Mouse (Mus musculus) common myeloid progenitor, adult 5-6 weeks (primary cell): ENCODE results near the gene Mad1l1. TPM values are rescaled to one million over a fixed set of nuclear protein-coding genes. Genes with fewer than 3 reads are reported as not detected.

Experiments used
- ATAC-seq: replicated peaks from 2 replicates; pipeline ENCODE4 v1.8.0; 2016; ENCODE audit warnings: low read depth, mild to moderate bottlenecking, moderate TSS enrichment, inconsistent platforms; ENCODE audit not compliant: poor library complexity, severe bottlenecking
- total RNA-seq: library from RNA; stranded (forward); fragments of 200-1000, 187-1606 nt; gene quantifications from 2 replicates; pipeline ENCODE4 v1.2.3, GENCODE M21; 2017

Gene Mad1l1
- total RNA-seq, 1 experiment from 2014 or later: 54.5 TPM

- no peak for ATAC-seq
Observed at GRCm38 (mm10) chr5:140114512-140115060, 206.8 kb downstream of the Mad1l1 start.

DNA sequence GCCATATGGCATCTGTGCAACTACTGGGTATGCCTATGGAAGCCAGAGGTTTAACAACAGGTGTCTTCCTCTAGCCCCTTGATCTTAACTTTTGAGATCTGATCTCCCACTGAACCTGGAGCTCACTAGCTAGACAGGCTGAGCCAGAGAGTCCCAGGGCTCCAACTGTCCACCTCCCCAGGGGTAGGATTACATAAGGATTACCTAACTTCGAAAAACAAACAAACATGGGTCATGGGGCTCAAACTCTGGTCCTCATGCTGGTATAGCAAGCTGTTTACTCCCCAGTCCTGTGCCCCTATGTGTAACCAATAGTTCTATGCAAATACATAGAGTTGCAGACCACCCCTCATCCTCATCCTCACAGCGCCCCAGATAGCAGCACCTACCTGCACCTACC lies 208.1 kb downstream of the Mad1l1 start:
- ATAC-seq: no peak

DNA sequence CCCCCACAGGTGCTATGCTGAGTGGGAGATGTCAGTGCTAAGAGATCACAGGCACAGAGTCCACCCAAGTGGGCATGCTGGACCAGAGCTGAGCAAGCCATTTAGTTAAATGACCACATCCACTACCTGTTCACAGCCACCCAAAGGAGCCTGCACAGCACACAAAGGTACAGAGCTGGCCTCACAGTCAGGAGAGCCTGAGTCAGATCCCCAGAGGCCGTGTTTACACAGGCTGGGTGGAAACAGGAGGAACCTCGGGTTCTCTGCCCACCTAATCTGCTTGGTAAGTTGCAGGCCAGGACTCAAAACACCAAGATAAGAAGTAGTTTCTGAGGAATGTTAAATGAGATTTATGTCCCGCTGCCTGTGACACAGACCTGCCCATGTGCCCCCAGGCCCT lies 211.3 kb downstream of the Mad1l1 start:
- ATAC-seq: no peak

GRCm38 (mm10) chr5:140107907-140108306 lies 213.4 kb downstream of the Mad1l1 start:
- peak; percentile 61 for ATAC-seq

DNA sequence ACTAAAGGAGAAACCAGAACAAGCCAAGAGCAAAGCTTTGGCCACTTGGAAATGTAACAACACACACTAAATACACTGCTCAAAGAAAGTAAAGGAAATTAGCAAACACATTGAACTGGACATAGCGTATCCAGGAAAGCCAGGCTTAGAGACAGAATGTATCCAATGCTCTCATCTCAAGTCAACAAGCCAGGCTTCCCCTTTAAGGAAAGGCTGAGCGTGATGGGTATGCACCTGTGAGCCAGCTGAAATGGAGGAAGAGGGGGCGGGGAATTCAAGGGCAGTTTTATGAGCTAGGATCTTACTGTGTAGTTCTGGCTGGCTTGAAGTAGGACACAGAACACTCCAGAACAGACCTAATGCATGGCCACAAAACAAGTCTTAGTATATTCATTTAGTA lies 215.3 kb downstream of the Mad1l1 start:
- no peak for ATAC-seq

GRCm38 (mm10) chr5:140104891-140105290 lies 216.5 kb downstream of the Mad1l1 start:
- no peak for ATAC-seq

GRCm38 (mm10) chr5:140102731-140103130 lies 218.6 kb downstream of the Mad1l1 start:
- no peak for ATAC-seq

GRCm38 (mm10) chr5:140101409-140102009 lies 219.8 kb downstream of the Mad1l1 start:
- ATAC-seq: no peak

DNA sequence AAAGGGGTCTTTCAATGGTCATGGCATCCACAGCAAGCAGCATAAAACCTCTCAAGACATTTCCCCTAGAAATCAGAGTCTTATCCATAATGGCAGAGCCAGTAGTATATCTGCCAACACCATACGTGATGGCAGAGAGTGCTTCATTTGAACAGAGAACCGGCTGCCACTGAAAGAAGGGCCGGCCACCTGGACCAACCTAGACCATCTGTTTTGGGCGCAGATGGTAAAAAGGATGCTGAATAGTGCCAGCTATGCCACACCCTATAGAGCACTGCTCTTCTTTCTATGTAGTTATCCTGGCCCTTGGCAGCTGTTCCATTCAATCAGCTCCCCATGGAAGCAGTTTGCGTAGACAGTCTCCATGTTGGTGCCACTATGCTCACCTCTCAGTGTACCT lies 222.6 kb downstream of the Mad1l1 start:
- ATAC-seq: no peak

GRCm38 (mm10) chr5:140095203-140095602 lies 226.1 kb downstream of the Mad1l1 start:
- ATAC-seq: no peak

DNA sequence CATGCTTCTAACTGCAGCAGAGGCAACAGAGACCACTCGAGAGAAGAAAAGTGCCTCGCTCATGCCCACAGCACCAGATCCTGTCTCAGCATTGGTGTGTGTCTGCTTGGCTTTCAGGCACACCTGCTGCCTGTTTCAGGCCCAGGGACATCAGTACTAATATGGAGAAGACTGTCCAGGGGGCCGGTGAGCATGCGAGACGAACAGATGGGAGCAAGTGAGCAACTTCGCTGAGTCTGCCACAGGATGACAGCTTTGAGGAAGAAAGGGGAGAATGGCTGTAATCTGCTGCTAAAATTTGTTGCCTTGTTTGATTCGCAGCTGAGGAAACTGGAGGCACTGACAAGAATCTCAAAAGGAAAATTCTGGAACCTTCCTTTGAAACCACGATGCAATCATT lies 227.9 kb downstream of the Mad1l1 start:
- ATAC-seq: no peak

DNA sequence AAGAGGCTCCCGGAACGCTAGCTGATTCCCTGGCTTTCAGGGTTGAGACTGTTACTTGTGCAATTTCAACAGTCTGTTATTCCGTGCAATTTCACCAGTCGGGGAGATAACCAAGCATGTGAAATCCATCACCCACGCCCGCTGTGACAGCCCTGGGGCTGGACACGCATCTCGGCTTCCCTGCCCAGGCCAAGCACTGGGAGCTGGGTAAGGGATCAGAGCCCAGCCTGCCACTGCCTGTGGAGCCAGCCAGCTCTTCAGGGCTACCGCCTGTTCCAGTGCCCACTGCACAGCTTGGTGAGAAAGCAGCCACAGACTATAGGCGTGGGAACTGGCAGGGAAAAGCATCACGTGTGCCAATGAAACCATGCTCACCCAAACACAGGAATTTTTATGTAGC lies 229.8 kb downstream of the Mad1l1 start:
- no peak for ATAC-seq

- ATAC-seq: no peak
Observed at GRCm38 (mm10) chr5:140089263-140089662, 232.1 kb downstream of the Mad1l1 start.

DNA sequence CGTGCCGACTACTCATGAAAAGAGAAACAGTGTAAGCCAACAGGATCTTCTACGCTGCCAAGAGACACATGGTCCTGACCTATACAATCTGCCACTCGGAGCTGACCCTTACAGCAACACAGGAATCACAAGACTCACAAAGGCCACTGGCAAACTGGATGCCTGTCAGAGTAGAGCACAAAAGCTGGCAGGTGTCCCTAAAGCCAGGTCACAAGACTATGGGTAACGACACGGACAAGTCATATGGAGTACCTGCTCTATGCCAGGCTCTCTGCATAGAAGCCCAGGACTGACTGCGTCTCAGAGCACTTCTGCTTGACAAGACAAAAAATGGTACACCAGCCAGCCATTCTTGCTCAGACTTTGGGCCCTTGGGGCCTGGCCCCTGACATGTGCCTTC lies 234.1 kb downstream of the Mad1l1 start:
- ATAC-seq: no peak

DNA sequence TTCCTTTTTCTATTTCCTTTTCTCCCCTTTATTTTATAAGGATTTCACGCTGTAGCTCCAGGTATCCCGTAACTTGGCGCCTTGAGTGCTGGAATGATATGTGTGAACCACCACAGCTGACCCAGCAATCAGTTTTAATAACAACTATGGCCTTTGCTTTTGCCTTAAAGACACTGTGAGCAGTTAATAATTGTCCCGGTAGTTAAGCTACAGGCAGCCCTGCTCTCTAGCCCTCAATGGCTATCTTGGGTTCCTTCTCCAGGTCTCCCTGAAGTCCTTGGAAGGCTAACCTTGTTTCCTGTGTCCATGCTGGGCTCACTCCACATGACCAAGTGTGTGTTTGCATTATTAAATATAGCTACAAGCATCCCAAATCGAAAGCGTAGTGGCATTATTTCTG lies 237.0 kb downstream of the Mad1l1 start:
- no peak for ATAC-seq

GRCm38 (mm10) chr5:140083911-140084310 lies 237.4 kb downstream of the Mad1l1 start:
- ATAC-seq: no peak

DNA sequence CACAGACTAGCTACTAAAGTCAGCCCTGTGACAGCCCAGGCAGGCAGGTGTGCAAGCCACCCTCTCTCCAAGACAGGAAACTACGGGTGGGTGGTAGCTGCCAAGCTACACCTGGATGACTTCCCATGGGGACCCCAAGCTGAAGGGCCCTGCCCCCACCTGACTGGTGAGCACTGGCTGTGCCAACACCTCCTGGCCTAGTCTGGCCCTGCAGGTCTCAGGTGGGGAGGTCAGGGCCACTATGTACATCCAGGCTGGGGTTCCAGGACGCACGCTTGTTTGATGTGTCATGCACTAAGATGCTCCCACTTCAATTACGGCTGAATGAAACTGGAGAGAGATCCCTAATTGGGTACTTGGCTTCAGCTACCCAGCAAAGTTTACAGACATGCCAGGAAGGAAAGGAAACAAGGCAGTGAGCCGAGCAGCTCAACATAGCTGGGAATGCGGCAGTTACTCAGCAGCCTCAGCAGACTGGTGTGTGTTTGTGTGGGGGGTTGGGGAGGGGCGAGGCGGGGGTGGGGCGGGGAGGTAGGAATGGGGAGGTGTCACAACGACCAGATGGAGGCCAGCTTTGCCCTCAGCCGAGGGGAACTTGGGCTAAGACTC lies 239.0 kb downstream of the Mad1l1 start:
- no peak for ATAC-seq

DNA sequence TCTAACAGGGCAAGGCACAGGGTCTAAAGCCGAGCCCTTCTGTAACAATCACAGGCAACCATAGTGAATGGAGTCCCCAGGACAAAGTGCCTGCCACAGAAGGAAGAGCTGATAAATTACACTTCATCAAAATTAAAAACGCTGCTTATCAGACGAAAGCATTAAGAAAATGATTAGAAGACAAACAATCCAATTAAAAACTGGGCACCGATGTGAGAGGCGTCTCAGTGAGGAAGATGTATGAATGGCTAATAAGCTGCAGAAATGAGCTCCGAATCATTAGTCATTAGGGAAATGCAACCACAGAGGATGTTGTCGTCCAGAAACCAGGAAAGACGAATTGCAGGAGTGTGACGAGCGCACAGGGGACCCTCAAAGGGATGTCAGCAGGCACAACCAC lies 240.3 kb downstream of the Mad1l1 start:
- no peak for ATAC-seq

- no peak for ATAC-seq
Observed at GRCm38 (mm10) chr5:140079511-140079910, 241.8 kb downstream of the Mad1l1 start.

DNA sequence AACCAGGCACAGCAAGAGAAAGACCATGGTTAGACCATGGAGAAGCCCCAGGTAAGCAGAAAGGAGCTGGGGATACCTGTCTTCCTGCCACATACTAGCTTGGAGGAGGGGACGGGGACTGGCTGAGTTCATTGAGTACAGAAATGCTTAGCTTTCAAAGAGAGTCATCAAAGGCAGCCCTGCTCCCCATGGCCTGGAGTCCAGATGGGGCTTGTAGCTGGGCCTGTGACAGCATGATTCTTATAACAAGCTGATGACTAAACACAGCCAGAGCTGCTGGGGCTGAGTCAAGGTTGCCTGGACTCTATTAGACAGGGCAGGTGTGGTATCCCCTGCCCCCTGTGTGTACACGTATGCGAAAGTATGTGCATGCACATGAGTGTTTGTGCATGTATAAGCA lies 242.9 kb downstream of the Mad1l1 start:
- no peak for ATAC-seq

DNA sequence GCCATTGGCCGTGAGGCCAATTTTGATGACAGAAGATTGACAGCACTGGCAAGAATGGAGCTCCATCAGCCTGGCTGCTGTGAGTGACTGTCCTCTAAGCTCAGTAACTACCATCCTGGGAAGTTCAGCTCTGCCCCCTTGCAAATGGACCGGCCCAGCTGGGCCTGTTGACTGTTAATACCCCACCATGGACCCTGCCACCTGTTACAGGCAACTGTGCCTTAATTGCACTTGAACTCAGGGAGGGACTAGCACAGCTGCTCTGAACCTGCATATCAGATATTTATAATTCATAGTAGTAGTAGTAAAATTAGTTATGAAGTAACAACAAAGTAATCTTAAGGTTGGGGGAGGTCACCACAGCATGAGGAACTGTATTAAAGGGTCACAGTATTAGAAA lies 244.9 kb downstream of the Mad1l1 start:
- ATAC-seq: no peak

DNA sequence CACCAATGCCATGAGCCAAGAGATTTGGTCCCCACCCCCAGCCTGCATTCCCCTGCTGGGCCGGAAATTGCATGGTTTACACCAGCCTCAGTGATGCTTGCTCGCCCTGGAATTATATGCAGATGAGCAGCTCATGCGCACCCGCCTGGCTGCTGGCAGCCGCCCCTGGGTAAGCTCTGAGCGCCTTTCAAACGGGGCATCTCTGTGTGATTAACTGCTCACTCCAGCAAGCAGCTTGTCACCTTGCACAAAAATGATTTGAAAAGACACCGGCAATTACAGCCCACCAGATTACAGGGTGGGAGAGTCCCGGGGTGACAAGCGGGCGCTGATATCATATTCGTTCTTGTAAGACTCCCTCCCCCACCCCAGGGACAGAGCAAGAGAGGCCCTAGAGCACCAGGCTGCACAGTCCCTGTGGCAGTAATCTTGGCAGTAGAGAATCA lies 247.7 kb downstream of the Mad1l1 start:
- no peak for ATAC-seq
